Mouse (Mus musculus) G1E-ER4 (cell line): ENCODE measurements around the gene Mipol1. TPM values are rescaled to one million over a fixed set of nuclear protein-coding genes. Genes with fewer than 3 reads are reported as not detected.

Experiments
- GATA1 ChIP-seq: IDR thresholded peaks from one replicate; pipeline ENCODE4 v1.8.0; 2012; ENCODE audit warnings: low read length, inconsistent platforms
- polyA plus RNA-seq: library from polyadenylated mRNA; stranded (reverse); fragments of >175 nt; gene quantifications from 2 replicates; pipeline ENCODE4 v1.2.3, GENCODE M21; 2012

Mipol1 gene
- polyA plus RNA-seq, 1 experiment, result 5.6 TPM

DNA sequence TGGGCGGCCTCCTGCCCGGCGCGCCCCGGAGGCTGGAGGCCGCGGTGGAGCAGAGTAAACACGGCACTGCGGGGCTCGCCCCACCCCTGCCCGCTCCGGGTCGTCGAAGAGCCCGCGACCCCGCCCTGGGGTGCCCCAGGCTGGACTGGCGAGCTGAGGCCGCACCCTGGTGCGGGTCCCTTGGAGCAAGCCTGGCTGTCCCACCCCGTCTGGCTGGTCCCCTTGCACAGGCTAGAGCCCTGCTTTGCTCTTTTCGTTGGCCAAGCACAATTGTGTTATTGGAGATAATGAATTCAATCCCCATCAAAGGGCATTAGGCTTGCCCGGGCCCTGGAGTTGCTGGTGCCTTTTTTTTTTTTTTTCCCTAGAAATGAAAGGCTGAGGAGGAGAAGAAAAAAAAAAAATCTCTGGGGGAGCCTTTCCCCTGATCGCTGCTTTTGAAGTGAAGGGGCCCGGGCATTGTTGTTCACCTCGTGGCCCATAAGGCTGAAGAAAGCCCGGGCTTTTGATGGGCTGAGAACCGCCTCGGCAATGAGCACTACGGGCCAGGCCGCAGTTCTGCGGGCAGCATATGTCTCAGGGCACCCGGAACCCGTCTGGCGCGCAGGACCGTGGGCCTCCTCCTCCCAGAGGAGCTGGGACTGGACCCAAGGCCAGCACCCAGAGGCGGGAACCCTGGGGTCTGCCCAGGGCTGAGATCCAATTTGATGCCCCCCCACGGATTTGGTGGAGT, 304.8 kb downstream of the Mipol1 start:
- TF ChIP-seq GATA1, result no peak

DNA sequence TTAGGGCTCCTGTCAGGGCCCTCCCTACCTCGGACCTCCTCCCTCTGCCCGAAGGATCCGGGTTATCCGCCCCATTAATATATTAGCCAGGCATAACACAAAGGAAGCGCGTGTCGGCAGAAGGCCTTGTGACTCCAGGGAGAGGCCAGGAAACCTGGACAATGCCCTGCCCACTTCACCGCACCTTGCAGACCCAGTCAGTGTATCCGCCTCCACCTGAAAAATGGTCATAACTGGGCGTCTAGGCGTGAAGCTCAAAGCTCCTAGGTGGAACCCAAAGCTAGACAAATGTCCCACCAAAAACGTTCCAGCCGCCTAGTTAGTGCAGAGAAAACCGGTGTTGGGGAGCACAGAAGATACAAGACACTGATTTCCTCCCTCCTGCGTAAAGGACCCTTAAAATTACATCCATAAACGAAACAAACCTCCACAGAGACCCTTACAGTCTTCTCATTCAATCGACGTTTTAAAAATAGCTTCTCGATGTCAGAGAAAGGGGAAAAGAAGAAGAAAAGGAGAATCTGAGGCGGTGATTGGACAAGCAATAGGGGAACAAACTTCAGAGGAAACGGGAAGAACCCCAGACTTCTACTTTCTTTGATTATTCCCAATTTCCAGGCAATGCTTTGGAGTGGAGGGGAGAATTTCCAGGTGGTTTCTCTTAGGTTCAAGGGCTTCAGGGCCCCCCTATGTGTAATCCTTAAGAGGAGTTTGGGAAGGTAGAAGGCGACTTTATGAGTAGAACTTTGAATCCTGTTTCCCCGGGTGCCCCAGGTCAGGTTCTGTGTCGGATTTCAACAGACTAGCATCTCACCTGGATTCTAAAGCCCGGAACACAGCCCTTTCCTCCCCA, 306.1 kb downstream of the Mipol1 start:
- no peak for TF ChIP-seq GATA1

DNA sequence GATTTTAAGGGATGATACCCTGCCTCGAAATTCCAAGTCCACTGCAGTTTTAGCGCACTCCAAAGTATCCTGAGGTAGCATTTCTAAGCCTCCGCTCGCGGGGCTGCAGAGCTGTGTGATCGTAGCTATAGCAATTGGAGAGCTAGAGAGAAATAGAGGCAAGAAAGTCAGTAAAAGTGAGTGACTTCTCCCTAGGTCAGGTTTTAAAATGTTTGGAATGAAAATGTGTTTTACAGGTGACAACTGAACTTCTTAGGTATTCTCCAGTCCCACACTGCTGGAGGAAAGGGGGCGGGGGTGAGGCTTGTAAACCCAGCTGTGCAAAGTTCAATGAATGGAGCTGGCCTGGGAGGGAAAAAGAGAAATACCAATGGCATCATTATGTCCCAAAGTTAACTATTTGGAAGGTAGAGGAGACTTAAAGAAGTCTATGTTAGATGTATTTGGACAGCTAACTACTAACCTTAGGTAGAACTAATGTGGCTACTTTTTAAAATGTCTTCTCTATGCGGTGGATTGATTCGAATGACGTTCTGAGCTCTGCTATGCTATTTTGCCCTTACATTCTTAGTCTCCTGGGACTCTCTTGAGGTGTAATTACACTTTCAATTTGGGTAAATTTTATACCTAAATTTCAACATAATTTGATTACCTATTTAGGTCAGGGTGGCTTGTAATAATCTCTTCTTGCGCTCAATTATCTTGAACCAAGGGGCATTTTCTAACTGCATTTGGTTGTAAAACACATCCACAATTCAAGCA, 306.9 kb downstream of the Mipol1 start:
- no peak for TF ChIP-seq GATA1

DNA sequence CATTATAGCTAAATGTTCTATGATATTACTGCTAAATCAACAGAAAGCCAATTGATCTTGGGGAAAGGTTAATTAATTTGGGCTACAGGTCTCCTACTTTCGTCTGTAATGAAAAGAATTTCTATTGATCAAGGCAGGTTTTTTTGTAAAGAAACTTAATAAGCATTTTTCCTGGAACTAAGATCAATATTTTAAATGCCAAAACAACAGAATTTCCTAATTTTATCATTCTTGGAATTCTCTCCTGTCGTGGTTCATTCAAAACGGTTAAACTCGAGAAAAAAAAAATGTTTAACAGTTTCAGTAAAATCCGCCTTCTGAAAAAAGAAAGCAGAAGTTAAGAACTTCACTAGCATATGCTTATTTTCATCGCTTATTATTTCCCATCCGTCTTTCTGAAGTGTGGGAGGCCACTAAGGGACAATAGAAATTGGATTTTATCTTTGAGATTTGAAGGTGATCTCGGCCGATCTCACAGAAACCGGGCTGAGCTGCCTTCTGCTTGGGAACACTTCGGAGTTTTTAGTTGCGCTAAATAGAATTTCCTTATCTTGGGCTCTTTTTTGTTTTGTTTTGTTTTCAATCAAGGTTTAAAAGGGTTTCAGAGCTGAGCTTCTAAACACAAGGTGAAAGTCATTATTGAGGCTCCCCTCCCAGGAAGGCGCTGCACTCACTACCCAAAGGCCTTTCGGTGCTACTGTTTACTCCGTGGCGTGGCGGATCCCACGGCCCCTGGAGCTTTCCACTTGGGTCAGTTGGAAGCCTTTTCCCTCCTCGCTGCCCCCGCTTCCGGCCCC, 307.8 kb downstream of the Mipol1 start:
- no peak for TF ChIP-seq GATA1

DNA sequence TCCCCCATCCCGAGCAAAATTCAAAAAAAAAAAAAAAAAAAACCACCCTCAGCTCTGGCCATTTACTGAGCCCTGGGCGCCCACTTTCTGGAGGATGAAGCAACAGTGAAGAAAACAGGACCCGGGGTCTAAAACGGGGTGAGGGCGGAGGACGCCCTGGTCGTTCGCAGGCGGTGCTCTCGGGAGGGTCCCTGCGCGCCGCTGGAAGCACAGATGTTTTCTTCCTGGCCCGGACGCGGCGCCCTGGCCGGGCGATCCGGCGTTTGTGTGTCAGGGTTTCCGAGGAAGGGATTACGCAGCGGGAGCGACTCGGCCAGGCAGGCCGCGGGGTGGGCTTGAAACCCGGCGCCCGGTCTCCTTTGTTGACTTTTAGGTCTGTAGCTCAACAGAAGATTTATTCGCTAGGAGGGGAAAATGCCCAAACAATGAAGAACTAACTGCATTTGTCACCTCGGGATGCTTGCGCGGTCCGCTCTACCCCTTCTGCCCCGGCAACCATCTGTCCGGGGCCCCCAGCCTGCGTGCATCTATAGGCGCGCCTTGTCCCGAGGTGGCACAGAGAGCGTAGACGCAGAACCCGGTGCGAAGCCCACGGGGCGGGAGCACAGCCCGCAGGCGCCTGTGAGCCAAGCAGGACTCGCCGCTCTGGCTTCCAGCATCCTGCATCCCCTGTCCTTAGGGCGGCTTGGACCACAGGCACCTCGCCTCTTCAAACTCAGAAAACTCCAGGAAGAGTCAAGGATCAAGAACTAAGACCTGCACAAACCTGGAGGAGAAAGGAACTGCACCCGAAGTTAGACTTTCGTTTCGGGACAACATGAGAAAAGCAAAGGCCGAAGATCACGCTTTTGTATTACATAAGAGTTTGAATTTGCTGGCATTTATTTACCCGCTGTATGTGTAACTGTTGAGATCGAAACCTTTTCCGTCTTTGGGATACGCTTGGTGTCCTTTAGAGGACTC, 308.6 kb downstream of the Mipol1 start:
- TF ChIP-seq GATA1, result no peak

DNA sequence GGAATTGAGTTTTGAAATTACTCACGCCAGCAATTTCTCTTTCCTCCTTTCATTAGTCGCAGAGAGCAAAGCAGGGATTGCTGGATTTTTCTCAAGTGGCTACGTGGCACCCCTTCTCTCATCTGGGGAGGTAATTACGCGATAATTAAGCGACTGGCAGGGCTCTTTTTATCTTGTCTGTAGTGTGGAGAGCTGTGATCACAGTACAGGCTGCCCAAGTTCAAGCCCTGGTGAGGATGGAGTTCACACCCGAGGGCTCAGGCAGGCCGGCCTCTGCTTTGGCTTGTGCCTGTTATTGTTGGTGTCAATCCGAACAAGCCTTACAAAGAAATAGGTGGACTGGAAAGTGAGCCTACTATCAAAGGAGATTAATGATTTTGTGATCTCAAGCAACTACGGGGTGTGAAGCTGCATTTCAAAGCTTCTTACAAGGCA, 309.3 kb downstream of the Mipol1 start:
- TF ChIP-seq GATA1, result no peak

DNA sequence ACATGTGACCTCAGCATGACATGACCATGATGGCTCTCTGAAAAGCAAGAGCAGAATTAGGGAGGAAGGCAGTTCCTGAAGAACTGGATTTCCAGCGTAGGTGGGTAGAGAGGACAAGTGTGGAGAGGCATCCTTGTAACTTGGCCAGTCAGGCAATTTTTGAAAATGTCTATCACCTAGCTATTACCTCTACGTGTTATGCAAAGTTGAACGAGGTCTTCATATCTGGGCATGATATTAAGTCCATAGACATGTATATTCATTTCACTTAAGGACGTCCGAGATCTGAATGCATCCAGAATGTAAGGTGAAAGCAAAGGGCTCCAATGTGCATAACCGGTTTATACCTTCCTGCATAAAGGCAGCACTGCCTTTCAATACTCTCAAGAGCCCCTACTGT, 310.9 kb downstream of the Mipol1 start:
- no peak for TF ChIP-seq GATA1

DNA sequence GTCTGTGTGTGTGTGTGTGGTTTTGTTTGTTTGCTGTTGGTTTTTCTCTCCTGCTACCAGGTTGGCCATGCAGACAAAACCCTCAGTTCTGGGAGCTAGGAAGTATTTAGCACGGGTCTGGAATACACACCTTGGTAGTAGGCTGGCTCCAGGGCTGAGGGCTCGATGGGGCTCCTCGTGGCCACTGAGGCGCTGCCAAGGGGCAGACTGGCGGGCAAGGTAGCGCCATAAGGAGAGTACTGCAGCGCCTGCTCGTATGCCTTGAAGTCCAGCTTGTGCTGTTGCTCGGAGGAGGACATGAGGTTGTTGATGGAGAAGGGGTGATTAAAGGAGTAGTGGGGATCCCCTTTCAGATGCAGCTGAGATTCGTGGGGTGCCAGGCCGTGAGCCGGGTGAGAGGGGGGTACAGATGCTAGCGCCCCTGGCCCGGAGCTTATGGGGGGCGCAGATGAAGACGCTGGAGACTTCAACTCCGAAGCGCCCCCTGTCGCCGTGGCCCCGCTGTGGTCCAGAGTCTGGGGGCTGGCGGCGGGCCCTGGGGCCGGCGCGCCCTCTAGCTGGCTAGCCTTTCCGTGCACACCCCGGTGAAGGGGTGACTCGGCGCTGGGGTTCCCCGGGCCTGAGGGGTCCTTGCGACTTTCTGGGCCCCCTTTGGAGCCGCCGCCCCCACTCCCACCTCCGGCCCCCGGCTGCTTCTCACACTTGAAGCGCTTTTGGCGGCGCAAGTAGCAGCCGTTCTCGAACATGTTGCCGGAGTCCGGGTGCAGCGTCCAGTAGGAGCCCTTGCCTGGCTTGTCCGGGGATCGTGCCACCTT, 311.9 kb downstream of the Mipol1 start:
- TF ChIP-seq GATA1, result no peak

DNA sequence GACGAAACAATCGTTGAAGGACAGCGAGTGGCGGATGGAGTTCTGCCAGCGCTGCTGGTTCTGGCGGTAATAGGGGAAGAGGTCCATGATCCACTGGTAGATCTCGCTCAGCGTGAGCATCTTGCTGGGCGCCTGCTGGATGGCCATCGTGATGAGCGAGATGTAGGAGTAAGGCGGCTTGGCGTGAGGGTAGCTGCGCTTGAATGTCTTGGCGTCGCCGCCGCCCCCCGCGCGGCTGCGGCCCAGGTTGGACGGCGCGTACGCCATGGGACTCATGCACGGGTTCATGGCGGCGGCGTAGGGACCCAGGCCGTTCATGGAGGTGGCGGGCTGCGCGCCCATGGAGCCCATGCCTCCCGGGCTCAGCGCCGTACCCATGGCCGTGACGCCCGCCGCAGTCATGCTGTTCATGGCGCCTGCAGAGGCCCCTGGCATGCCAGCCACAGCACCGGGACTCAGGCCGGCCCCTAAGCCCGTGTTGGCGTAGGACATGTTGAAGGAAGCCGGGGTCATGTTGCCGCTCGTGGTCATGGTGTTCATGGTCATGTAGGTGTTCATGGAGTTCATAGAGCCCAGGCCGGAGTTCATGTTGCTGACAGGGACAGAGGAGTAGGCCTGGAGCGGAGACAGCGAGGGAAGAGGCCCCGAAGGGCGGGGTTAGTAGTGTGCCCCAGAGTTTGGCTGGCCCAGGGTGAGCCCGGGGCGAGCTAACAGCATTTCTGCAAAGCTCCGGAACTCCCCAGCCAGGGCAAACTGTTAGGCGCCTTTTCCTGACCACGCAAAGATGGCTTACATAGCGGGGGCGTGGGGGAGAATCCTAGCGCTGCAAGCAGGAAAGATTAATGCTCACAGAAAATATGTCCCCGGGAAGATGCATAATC, 312.8 kb downstream of the Mipol1 start:
- no peak for TF ChIP-seq GATA1

DNA sequence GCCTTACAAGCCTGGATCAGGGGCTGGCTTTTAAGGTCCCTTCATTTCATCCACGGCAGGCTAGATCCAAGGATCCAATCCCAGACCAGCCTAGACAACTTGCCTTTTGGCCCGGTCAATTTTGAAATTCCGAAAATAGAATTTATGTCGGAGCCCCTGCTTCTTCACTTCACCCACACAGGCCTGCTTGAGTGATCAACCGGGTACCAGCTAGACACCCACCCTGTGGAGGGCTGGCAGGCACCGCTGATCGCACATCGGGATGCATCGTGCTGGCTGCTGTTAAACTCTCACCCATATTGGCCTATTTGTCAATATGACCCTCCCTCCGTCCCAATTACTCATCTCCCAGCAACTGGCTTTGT, 313.4 kb downstream of the Mipol1 start:
- TF ChIP-seq GATA1, result no peak

DNA sequence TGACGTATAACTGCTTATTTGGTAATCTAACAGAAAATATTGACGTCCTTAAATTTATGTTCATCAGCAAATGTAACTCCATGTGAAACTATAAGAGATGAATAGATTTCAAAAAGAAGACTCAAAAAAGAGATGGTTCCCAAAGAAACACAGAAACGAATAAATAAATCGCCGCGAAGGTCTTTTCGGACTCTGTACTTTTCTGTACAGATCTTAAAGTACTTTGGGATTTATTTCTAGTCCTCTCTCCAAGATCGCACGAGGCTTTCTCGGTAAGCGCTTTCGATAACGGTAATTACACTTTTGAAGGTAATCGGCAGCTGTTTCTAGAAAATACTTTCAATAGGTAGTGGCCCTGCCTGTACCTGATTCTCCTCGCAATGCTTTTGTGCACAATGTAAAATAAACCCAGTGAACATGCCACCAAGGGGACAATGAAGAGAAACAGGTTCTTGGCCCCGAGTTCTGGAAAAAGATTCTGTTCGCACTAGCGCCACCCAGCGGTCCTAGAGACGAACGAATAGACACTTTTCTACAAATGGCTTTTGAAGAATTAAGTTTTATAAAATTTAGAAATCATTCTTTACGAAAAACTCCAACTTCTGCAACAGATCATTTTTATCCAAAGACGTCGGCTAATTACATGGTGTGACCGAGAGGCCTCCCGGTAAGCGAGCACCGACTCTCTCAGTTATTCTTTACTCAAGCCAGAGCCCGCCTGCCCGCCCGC, 314.6 kb downstream of the Mipol1 start:
- no peak for TF ChIP-seq GATA1
